Mouse (Mus musculus): Measurements from ENCODE around the gene Opa3.

The Opa3 gene

DNA sequence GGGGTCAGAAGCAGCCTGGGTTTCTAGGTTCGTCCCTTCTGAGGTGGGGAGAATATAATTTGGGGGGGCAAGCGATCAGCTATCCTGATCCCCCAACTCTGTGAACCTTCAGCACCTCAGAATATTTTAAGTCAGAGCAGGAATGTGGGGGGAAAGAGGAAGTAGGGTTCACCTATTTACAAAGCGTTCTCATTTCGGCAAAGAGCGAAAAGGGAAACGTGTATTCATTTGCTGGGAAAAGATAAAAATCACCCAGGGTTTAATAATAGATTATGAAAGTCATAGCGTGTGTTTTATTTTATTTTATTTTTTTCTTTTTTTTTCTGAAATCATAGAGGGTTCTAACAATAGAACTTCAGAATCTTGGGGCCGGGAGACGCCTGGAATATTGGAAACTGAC is 13.2 kb upstream of the Opa3 start:
- no peak for DNase-seq (ENCODE audit: low spot score in 2 of 2)

- DNase-seq (ENCODE audit: low spot score in 2 of 2) = no peak
Measured at GRCm38 (mm10) chr7:19217492-19217891, 10.6 kb upstream of the Opa3 start.

DNA sequence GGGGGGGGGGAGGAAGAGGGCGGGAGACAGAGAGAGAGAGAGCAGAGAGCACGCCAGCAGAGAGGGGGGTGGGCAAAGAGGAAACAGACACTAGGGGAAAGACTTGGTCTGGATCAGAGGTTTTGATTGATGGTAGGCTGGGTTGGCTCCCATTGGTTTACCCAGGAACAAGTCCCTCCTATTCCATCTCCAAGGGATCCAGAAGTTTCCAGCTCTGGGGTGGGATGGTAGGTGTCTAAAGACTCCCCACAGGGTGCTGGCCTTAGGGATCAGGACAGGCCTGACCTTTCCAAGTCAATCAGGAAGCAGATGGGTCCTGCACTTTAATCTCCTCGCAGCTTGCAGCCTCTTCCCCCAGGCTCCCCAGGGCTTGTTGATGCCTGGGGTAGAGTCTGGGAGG is 10.2 kb upstream of the Opa3 start:
- DNase-seq (ENCODE audit: low spot score in 2 of 2) = no peak

DNA sequence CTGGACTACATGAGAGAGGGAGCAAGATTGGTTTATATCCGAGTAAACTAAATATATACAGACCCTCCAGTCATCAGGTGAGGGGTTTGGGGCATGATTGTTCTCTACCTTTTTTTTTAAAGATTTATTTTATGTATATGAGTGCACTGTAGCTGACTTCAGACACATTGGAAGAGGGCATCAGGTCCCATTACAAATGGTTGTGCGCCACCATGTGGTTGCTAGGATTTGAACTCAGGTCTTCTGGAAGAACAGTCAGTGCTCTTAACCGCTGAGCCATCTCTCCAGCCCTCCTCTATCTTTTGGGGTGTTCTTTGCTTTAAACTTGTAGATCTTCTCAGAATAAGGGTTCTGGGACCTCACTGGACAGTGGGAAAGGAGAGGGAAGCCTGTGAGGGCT is 8.1 kb upstream of the Opa3 start:
- no peak for DNase-seq (ENCODE audit: low spot score in 2 of 2)

DNA sequence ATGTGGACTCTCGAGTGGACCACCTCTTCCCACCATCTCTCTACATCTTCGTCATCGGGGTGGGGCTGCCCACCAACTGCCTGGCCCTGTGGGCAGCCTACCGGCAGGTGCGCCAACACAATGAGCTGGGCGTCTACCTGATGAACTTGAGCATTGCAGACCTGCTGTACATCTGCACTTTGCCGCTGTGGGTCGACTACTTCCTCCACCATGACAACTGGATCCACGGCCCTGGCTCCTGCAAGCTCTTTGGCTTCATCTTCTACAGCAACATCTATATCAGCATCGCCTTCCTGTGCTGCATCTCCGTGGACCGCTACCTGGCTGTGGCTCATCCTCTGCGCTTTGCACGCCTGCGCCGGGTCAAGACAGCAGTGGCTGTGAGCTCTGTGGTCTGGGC is 5.9 kb upstream of the Opa3 start:
- no peak for DNase-seq (ENCODE audit: low spot score in 2 of 2)

DNA sequence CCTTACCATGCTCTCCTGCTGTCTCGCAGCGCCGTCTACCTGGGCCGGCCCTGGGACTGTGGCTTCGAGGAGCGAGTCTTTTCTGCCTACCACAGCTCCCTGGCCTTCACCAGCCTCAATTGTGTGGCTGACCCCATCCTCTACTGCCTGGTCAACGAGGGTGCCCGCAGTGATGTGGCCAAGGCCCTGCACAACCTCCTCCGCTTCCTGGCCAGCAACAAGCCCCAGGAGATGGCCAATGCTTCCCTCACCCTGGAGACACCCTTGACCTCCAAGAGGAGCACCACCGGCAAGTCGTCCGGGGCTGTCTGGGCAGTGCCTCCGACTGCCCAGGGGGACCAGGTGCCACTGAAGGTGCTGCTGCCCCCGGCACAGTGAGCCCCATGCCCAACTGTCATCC is 5.3 kb upstream of the Opa3 start:
- no peak for DNase-seq (ENCODE audit: low spot score in 2 of 2)

GRCm38 (mm10) chr7:19224933-19225332 is 3.2 kb upstream of the Opa3 start:
- DNase-seq (ENCODE audit: low spot score in 2 of 2) = no peak

DNA sequence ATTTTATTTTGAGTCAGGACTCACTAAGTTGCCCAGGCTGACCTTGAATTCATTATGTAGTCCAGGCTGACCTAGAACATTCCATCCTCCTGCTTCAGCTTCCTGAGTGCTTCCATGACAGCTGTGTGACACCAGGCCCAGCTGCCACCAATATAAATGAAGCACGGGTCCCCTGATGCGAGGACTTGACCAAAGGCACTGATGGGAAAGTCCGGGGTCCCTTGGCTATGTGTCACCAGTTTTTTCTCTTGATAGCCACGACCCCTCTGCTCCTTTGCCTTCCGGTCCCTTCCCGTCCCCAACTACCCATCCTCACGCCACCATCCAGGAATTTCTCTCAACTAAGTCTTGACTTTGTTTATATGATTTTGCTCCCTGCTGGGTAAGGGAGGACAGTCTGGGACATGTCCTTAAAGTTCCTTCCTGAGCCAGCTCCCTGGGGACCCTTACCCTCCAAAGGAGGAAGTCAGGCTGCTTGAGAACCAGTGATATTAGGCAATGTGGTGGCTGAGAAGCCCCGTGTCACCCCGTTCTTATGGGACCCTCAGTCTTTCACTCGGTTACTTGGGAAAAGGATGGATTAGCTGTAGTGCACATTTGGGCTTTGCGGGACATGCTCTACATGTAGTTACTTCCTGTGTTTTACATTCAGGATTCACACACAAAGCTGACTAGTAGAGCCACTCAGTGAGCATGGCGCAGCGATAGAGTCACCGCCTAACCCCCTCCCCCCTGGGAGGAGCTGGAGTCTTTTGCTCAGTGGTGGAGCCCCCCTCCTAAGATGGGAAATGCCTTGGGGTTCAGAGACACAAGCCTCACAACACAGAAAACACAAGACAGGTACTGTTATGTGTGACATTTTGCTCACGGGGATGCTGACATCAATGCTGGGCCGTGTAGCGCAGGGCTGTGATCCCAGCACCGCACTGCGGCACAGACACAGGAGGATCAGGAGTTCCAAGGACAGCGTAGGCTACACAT is 1.0 kb upstream of the Opa3 start:
- peak; percentile 18 to 25 for DNase-seq (ENCODE audit: low spot score in 2 of 2)

DNA sequence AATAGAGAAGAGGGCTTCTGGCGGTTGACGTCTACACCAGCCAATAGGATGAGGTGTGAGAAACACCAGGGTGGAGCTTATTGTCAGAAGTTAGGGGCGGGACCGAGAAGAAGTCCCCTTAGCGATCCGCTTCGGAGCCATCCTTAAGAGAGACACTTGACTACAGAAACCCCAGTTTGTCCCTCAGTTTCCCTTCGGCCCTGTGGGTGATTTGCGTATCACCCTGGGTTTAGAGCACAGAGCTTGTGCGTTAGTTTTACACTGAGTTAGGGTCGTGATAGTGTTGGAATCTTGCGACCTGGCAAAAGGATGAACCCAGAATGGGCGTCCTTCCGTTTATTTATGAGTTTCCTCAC is 637 bp downstream of the Opa3 start:
- no peak for DNase-seq (ENCODE audit: low spot score in 2 of 2)

GRCm38 (mm10) chr7:19229404-19229803 is 1.3 kb downstream of the Opa3 start:
- no peak for DNase-seq (ENCODE audit: low spot score in 2 of 2)

GRCm38 (mm10) chr7:19230041-19230580 is 2.0 kb downstream of the Opa3 start:
- no peak for DNase-seq (ENCODE audit: low spot score in 2 of 2)

GRCm38 (mm10) chr7:19230899-19231298 is 2.8 kb downstream of the Opa3 start:
- no peak for DNase-seq (ENCODE audit: low spot score in 2 of 2)

DNA sequence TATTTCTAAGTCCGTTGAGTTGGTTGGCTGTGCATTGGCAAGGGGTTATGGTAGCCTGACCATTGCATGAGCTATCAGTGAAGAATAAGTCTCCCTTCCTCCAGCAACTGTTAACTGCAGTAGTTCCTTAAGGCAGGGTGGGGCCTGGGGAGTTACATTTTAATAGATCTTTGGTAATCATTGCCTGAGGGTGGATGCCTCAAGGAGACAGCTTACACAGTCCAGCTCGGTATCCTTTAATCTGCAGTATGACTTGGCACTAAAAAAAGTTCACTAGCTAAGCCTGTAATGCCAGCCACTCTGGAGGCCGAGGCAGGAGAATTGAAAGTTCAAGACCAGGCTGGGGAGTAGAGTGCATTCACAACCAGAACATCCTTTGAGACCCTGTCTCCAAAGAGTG is 3.7 kb downstream of the Opa3 start:
- no peak for DNase-seq (ENCODE audit: low spot score in 2 of 2)

- no peak for DNase-seq (ENCODE audit: low spot score in 2 of 2)
Measured at GRCm38 (mm10) chr7:19234652-19235051, 6.5 kb downstream of the Opa3 start.

GRCm38 (mm10) chr7:19235092-19235671 is 7.0 kb downstream of the Opa3 start:
- no peak for DNase-seq (ENCODE audit: low spot score in 2 of 2)

GRCm38 (mm10) chr7:19236411-19236810 is 8.3 kb downstream of the Opa3 start:
- no peak for DNase-seq (ENCODE audit: low spot score in 2 of 2)

DNA sequence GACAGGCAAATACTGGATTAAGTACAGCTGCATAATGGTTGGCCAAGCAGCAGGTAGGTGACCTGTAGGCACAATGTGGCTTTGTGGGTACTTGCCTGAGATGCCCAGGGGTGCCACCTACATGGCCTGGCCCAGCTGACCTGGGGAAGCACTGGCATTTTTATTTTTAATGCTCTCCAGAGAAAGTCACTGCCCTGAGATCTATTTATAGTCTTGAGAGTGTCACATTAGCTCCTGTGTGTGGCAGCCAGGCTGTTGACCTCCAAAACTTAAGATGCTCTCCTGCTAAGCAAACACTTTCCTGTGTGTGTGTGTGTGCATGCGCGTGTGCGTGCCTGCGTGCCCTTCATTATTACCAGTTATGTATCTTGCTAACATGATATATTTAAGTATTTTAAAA is 10.2 kb downstream of the Opa3 start:
- no peak for DNase-seq (ENCODE audit: low spot score in 2 of 2)

GRCm38 (mm10) chr7:19239423-19239822 is 11.3 kb downstream of the Opa3 start:
- peak; percentile 94 to 96 for DNase-seq (ENCODE audit: low spot score in 2 of 2)

- no peak for DNase-seq (ENCODE audit: low spot score in 2 of 2)
Measured at GRCm38 (mm10) chr7:19239986-19240385, 11.9 kb downstream of the Opa3 start.

- DNase-seq (ENCODE audit: low spot score in 2 of 2) = no peak
Measured at GRCm38 (mm10) chr7:19240905-19241463, 12.8 kb downstream of the Opa3 start.

DNA sequence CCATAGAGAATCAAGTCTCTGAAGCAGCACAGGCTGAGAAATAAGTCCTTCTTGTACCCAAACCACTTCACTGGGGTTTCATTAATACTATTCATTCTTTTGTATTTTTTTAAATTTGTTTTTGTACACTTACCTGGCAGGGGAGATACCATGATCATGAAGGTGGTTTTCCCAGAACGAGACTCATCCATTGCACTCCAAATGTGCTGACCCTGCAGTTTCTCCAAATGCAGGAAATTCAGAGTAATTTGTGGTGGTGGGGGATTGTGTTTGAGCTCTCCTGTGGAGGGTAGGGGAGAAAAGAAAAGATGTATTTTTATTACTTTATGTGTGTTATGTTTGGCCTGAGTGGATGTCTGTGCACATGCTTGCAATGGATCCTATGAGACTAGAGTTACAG is 13.9 kb downstream of the Opa3 start:
- DNase-seq (ENCODE audit: low spot score in 2 of 2) = no peak

GRCm38 (mm10) chr7:19243858-19244257 is 15.7 kb downstream of the Opa3 start:
- DNase-seq (ENCODE audit: low spot score in 2 of 2) = no peak

DNA sequence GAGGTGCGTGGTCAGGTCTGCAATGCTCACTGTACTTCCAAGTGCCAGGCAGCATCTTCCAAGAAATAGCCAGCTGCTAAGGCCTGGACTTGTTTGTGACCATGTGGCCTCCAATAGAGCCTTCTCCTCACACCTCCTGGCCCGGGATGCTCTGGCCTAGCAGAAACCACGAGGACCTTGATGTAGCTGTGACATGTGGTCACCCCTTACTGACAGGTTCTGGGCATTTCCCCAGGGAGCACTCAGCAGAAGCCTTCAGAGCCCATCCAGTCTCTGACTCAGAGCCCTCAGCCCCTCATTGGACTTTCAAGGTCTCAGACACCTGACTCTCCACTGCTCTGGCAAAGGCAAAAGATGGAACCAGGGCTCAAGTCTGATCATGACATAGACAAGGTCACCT is 16.9 kb downstream of the Opa3 start:
- no peak for DNase-seq (ENCODE audit: low spot score in 2 of 2)

Measured in frontal cortex, postnatal 25 days (tissue).